Mouse (Mus musculus): ENCODE results near the gene Eif4g1.

Gene Eif4g1

GRCm38 (mm10) chr16:20725750-20726149 lies 57.6 kb downstream of the Eif4g1 start:
- no peak for DNase-seq (ENCODE audit: low read depth, low spot score)

- no peak for DNase-seq (ENCODE audit: low read depth, low spot score)
These were observed 58.3 kb downstream of the Eif4g1 start for GRCm38 (mm10) chr16:20726384-20726783.

GRCm38 (mm10) chr16:20730293-20730711 lies 62.2 kb downstream of the Eif4g1 start:
- no peak for DNase-seq (ENCODE audit: low read depth, low spot score)

- DNase-seq (ENCODE audit: low read depth, low spot score), result no peak
These were observed 63.6 kb downstream of the Eif4g1 start for GRCm38 (mm10) chr16:20731688-20732087.

- DNase-seq (ENCODE audit: low read depth, low spot score), result no peak
These were observed 64.3 kb downstream of the Eif4g1 start for GRCm38 (mm10) chr16:20732251-20732924.

- no peak for DNase-seq (ENCODE audit: low read depth, low spot score)
These were observed 65.0 kb downstream of the Eif4g1 start, which contains the start of gene Chrd for GRCm38 (mm10) chr16:20732925-20733730. Gene Chrd, plus strand, starts transcription at chr16:20733127.

- no peak for DNase-seq (ENCODE audit: low read depth, low spot score)
These were observed 65.9 kb downstream of the Eif4g1 start, which contains the start of gene Thpo for GRCm38 (mm10) chr16:20733731-20734730. Gene Thpo, minus strand, starts transcription at chr16:20734511.

GRCm38 (mm10) chr16:20735651-20736050 lies 67.5 kb downstream of the Eif4g1 start:
- no peak for DNase-seq (ENCODE audit: low read depth, low spot score)

GRCm38 (mm10) chr16:20736168-20736567 lies 68.1 kb downstream of the Eif4g1 start:
- no peak for DNase-seq (ENCODE audit: low read depth, low spot score)

GRCm38 (mm10) chr16:20736823-20737222 lies 68.7 kb downstream of the Eif4g1 start:
- DNase-seq (ENCODE audit: low read depth, low spot score), result no peak

GRCm38 (mm10) chr16:20739845-20740244 lies 71.7 kb downstream of the Eif4g1 start:
- DNase-seq (ENCODE audit: low read depth, low spot score), result no peak

All from brain, embryonic 18.5 days (tissue).